Mouse (Mus musculus) Patski (cell line): ENCODE results near the gene 4930558K02Rik. TPM values are rescaled to one million over a fixed set of nuclear protein-coding genes. Genes with fewer than 3 reads are reported as not detected.
A peak's percentile ranks its signal among the peaks of the same experiment; 100 is the strongest.

Experiments used
- ATAC-seq: fragments of 100-300 bp; one replicate; pipeline ENCODE4 v1.8.0; 2021
- CTCF ChIA-PET: fragments of 350-600 bp; sonication (Branson Sonifier 250); formaldehyde crosslinking; loops from one replicate; lab custom pipeline; 2022; ENCODE audit warnings: inconsistent platforms; lab: Charles Lee
- POLR2A ChIA-PET: fragments of 350-600 bp; sonication (Branson Sonifier 250); formaldehyde crosslinking; loops from one replicate; lab custom pipeline; 2022; ENCODE audit warnings: antibody characterized with exemption, inconsistent platforms; lab: Charles Lee
- DNase-seq: peaks from one replicate; pipeline ENCODE4 v3.0.0-alpha.2; 2011; ENCODE audit warnings: low read depth, low spot score
- H3K27me3 ChIP-seq: fragments of 371-371 bp; one replicate; pipeline ENCODE4 v1.5.1; 2021
- CTCF ChIP-seq: fragments of 100-300 bp; IDR thresholded peaks from one replicate; pipeline ENCODE4 v1.5.1; 2021
- in situ Hi-C: fragments of 300-500 bp; cut with MboI; formaldehyde crosslinking; loops from 3 replicates; pipeline ENCODE4 v1.11.1; 2018; ENCODE audit warnings: low pct_unique_long_range_greater_than_20kb, mixed read lengths
- polyA plus RNA-seq: library from polyadenylated mRNA; unstranded; gene quantifications from one replicate; pipeline ENCODE4 v1.2.3, GENCODE M21; 2021

The 4930558K02Rik gene
- polyA plus RNA-seq, 1 experiment from 2014 or later: not detected

DNA sequence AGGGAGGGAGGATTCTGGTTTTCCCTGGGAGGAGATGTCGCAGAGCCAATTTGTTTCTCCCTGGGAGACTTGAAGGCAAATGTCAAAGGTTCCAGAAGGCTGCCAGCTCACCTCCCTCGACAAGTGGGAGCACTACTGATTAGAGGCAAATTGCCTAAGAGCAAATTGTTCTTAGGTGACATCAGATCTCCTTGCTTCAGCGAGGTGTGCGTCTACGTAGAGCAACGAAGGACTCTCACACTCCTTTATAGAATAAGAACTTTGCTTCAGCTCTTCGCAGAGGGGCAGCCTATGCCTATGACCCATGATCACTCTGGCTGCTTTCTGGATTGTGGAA, 65.8 kb downstream of the 4930558K02Rik start:
- in situ Hi-C loops: no loop called here
- no peak for DNase-seq
- POLR2A ChIA-PET: interaction anchor here (0.9 kb wide), 1 partner anchor 36 kb away, joined by 3 read pairs; no protein-coding TSS in a partner anchor

DNA sequence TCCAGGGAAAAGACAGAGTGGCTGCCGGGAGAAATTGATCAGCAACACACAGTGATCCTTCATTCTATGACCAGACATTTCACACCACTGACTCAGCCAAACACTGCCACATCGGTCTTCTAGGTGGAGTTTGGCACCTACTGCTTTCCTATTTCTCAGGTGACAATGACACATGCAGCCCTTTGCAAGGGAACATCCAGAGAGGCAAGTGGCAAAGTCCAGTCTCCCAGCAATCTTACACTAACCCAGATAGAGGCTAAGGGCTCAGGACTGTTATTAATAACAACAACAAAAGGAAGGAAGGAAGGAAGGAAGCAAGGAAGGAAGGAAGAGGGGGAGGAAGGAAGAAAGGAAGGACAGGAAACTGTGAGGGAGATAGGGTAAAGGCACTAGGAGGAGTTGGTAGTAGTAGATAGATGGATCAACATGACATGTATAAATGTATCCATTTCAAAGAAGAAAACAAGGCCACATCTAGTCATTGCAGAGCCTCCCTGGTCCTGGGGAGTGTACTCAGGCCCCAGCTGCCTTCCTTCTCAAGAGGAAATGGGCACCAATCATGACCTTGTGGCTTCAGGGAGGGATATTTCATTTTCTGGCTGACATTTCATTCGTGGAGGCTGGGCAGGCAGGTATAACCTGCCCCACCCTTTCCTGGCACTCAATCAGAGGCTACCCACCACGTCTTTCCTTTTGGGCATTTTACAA, 66.3 kb downstream of the 4930558K02Rik start:
- ChIA-PET POLR2A (interaction anchor here (0.9 kb wide), 1 partner anchor 36 kb away, joined by 3 read pairs; no protein-coding TSS in a partner anchor), CTCF (no interaction called here)
- TF ChIP-seq CTCF: no peak
- ATAC-seq (no peak), DNase-seq (no peak)
- in situ Hi-C loops: no loop called here
- no peaks in the 10 kb centered on the region for H3K27me3 ChIP-seq

More for the DNA sequence above, 65.8 kb downstream of the 4930558K02Rik start:
- no peak for ATAC-seq
- no peaks in the 10 kb centered on the region for H3K27me3 ChIP-seq
- CTCF ChIA-PET: no interaction called here
- TF ChIP-seq CTCF: no peak

DNA sequence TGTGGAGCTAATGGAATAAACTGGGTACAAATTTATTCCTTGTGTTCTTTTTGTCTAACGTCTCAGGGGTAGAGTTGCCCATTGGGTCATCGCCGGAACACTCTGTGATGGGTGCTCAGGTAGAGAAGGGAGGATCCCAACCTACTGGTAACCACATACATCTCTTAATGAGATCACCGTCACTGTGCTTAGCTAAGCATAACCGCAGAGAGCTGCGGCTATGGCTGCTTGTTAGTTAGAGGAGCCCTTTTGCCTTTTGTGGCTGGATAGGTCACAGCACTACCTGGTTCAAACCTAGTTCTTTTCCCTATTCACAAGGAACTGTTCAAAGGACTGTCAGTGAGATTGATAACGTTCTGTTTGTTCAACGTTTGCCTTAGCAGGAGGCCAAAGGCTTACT, 70.4 kb downstream of the 4930558K02Rik start:
- peak; percentile 78 for ATAC-seq

DNA sequence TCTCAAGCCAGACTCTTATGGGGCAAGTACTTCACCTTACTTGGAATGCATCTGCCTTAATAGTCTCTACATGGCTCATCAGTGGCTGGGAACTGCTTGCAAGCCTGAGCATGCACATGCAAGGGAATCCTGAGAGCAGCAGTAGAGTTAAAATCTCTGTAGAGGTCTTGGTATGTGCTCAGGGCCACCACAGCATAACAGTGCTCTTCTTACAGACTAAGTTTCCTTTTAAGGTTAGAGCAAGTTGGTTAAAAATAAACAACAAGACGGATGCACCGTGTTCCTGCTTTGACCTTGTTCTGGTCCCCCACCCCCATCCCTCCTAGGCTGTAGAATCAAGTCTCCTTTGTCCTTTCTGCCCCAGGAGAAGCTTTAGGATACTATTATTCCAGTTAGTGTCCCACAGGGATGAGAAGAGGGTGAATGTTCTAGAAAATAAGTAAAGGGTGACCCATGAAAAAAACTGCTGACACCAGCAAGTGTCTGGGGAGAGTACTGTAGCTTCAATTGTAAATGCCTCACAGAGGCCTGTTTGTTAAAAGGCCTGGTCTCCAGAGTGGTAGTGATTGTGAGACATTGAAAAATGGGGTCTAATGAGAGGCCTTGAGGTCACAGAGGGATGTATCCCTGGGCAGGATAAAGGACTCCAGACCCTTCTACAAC, 71.5 kb downstream of the 4930558K02Rik start:
- ATAC-seq (no peak), DNase-seq (no peak)
- no peak for TF ChIP-seq CTCF
- in situ Hi-C loops: no loop called here
- ChIA-PET CTCF (no interaction called here), POLR2A (no interaction called here)
- H3K27me3 ChIP-seq: no peaks in the 10 kb centered on the region

More for the DNA sequence above, 70.4 kb downstream of the 4930558K02Rik start:
- CTCF ChIA-PET: no interaction called here
- DNase-seq: no peak
- TF ChIP-seq CTCF: no peak
- in situ Hi-C loops: no loop called here
- H3K27me3 ChIP-seq: no peaks in the 10 kb centered on the region
- POLR2A ChIA-PET: interaction anchor here (0.6 kb wide), 2 partner anchors 16 to 77 kb away, joined by 3 read pairs; no protein-coding TSS in a partner anchor

DNA sequence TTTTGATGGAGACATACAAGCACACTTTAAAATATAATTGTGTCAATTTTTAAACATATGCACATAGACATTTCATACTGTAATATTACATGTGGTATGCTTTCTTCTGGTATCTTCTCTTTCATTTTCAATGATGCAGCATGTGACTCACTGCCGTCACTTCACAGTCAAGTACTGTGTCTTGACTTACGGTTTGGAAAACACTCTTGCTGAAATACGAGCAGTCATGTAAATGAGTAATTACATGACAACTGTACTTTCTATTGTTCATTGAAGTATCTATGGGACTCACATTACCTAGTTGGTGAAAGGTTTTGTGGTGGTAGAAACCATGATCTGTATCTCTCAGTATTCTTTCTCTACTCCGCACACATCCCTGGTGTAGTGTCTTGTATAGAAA, 72.3 kb downstream of the 4930558K02Rik start:
- ChIA-PET POLR2A (no interaction called here), CTCF (no interaction called here)
- ATAC-seq (no peak), DNase-seq (no peak)
- peaks cover 3% of the 10 kb centered on the region for H3K27me3 ChIP-seq
- in situ Hi-C loops: no loop called here
- no peak for TF ChIP-seq CTCF

DNA sequence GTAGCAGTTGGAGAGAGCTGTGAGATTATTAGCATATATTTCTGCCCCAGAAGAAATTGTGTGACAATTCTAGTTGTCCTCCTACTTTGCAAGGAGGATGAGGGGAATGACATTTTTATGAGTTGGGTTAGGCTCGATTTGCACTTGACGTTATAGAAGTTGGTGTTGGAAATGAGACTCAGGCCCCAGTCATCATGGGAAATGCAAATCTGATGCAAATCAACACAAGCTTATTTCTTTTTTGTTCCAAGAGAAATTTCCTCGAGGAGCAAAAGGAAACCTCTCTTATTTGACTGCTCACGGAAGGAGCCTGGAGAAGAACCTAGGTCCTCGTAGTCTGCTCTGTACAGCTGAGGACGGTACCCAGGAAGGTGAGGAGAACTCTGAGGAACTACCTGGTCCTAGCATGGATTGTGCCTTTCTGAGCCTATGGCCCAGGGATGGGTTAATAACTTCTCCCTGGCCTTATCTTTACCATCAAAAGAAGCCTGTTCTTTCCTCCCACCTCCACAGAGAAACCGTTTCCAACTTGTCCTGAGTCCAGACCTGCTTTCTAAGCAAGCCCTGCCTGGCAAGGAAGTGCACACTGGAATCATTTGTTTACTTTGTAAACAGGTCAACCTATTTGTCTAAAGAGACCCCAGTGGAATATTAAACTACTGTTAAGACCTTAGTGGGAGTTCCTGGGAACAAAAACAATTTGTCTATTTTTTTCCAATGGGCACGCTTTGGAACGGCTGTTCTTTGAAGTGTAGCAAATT, 76.6 kb downstream of the 4930558K02Rik start:
- POLR2A ChIA-PET: no interaction called here
- CTCF ChIA-PET: interaction anchor here (0.8 kb wide), 1 partner anchor 23 kb away, joined by 3 read pairs; no protein-coding TSS in a partner anchor
- peaks cover 23% of the 10 kb centered on the region for H3K27me3 ChIP-seq
- in situ Hi-C loops: no loop called here
- ATAC-seq: no peak
- no peak for TF ChIP-seq CTCF
- DNase-seq: no peak

DNA sequence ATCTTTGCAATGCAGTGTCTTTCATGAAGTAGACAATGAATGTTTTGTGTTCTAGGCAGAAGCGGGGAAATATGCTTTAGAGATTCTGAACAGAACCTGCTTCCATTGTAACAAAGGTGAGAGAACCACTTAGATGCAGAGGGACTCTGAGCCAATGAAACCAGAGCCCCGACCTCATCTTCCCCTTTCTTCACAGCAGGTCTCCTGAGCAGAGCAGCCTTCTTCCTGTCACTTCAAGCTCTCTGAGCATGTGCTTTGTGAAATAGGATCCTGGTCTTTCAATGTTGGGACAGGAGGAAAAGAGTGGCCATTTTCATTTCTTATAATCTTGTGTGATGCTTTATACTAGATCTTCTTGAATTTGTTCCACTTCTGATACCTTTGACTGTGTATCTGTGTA, 79.3 kb downstream of the 4930558K02Rik start:
- TF ChIP-seq CTCF: no peak
- POLR2A ChIA-PET: no interaction called here
- peaks cover 23% of the 10 kb centered on the region for H3K27me3 ChIP-seq
- ATAC-seq (no peak), DNase-seq (no peak)
- CTCF ChIA-PET: no interaction called here
- in situ Hi-C loops: no loop called here

DNA sequence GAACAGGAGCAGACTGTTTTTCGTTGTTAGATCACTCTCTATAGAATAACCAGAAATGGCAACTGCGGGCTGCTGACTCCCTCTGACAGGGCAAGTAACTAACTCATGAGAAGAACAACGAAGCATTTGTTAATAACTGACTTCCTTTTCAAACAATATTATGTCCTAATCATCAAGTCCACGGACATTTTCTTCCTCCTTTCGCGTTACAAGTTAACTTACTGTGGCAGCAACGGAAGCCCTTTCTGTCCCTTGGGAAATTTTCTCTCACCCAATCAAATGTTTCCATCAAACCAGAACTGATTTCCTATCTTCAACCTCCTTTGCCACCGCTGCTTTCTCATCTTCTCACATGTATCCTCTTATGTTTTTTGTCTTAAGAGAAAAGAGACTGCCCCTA, 82.2 kb downstream of the 4930558K02Rik start:
- ATAC-seq (no peak), DNase-seq (no peak)
- peaks cover 21% of the 10 kb centered on the region for H3K27me3 ChIP-seq
- ChIA-PET CTCF (no interaction called here), POLR2A (no interaction called here)
- TF ChIP-seq CTCF: no peak
- in situ Hi-C loops: no loop called here

DNA sequence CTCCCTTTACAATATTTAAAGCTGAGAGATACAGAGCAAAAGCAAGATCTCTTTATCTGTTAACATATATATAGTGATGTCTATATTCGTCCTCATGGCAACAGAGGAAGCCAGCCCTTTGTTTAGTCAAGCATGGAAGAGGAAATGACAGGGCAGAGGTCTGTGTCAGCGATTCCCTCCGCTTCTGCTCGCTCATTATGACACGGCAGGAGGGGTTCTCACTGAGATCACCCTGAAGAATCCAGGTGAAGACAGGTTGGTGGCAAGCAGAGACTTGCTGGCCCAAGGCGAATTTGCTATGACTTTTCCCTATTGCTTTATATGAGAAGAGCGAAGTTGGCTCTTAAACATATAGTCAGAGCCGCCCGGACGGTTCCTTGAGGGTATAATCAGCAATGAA, 83.3 kb downstream of the 4930558K02Rik start:
- CTCF ChIA-PET: no interaction called here
- TF ChIP-seq CTCF: no peak
- in situ Hi-C loops: no loop called here
- H3K27me3 ChIP-seq: peaks cover 15% of the 10 kb centered on the region
- no peak for ATAC-seq
- DNase-seq: no peak
- POLR2A ChIA-PET: no interaction called here

DNA sequence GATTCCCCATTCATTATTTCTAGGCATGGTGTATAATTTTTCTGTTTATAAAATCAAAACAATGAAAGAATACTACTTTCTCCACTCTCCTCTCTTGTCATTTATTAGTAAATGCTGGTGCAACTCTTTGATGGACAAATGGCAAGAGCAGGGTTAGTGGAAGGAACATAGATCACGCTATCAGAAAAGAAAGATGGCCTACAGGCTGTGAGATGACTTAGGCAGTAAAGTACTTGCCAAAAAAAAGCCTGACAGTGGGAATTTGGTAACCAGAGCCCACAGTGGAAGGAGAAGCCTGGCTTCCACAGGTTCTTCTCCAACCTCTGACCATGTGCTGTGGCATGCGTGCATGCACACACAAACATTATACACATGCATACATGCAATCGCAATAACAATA, 84.4 kb downstream of the 4930558K02Rik start:
- CTCF ChIA-PET: no interaction called here
- DNase-seq (no peak), ATAC-seq (no peak)
- peaks cover 16% of the 10 kb centered on the region for H3K27me3 ChIP-seq
- TF ChIP-seq CTCF: no peak
- in situ Hi-C loops: no loop called here
- POLR2A ChIA-PET: interaction anchor here (0.5 kb wide), 1 partner anchor 18 kb away, joined by 7 read pairs; no protein-coding TSS in a partner anchor
